Mouse (Mus musculus) myocyte (in vitro differentiated cells): Measurements from ENCODE around the gene Tgoln1. TPM values are rescaled to one million over a fixed set of nuclear protein-coding genes. Genes with fewer than 3 reads are reported as not detected.

Experiments
- H3K27me3 ChIP-seq: one replicate; pipeline ENCODE4 v1.6.1; 2011; ENCODE audit not compliant: control insufficient read depth, insufficient read depth, insufficient read length
- H3K36me3 ChIP-seq: one replicate; pipeline ENCODE4 v1.6.1; 2011; ENCODE audit not compliant: control insufficient read depth, insufficient read depth
- H3K4me2 ChIP-seq: one replicate; pipeline ENCODE4 v1.6.1; 2011; ENCODE audit warnings: low read depth, control low read depth
- H3K4me3 ChIP-seq: one replicate; pipeline ENCODE4 v1.5.1; 2011; ENCODE audit warnings: mild to moderate bottlenecking, control low read depth, moderate library complexity
- H3K79me2 ChIP-seq: one replicate; pipeline ENCODE4 v1.6.1; 2011; ENCODE audit not compliant: control insufficient read depth, insufficient read depth
- H3ac ChIP-seq: one replicate; pipeline ENCODE4 v1.6.1; 2011; ENCODE audit not compliant: control insufficient read depth, insufficient read length
- CEBPB ChIP-seq: IDR thresholded peaks from 2 replicates; pipeline ENCODE4 v1.6.1; 2011; ENCODE audit warnings: mild to moderate bottlenecking, moderate library complexity; ENCODE audit not compliant: poor library complexity, insufficient read depth, severe bottlenecking
- E2F4 ChIP-seq: IDR thresholded peaks from one replicate; pipeline ENCODE4 v1.6.1; 2011; ENCODE audit warnings: mild to moderate bottlenecking, control low read depth, moderate library complexity; ENCODE audit not compliant: insufficient read depth
- MAX ChIP-seq: IDR thresholded peaks from one replicate; pipeline ENCODE4 v1.6.1; 2011; ENCODE audit warnings: low read depth, mild to moderate bottlenecking, control low read depth
- MYOD1 ChIP-seq, 3 experiments: IDR thresholded peaks; one replicate each; pipeline ENCODE4 v1.6.1; 2011; ENCODE audit warnings: control low read depth in 2 of 3, low read depth in 2 of 3, mild to moderate bottlenecking in 2 of 3, moderate library complexity in 1 of 3; ENCODE audit not compliant: insufficient read length in 2 of 3, control insufficient read depth in 1 of 3
- MYOG ChIP-seq, 3 experiments: IDR thresholded peaks; one replicate each; pipeline ENCODE4 v1.6.1; 2011; ENCODE audit warnings: control low read depth in 2 of 3, low read depth in 2 of 3, mild to moderate bottlenecking in 2 of 3; ENCODE audit not compliant: insufficient read length in 2 of 3, control insufficient read depth in 1 of 3, insufficient read depth in 1 of 3
- POLR2A ChIP-seq: IDR thresholded peaks from one replicate; pipeline ENCODE4 v1.6.1; 2011; ENCODE audit warnings: low read depth, mild to moderate bottlenecking, control low read depth, moderate library complexity; ENCODE audit not compliant: insufficient read length
- POLR2AphosphoS2 ChIP-seq: IDR thresholded peaks from one replicate; pipeline ENCODE4 v1.6.1; 2011; ENCODE audit warnings: low read depth, control low read depth; ENCODE audit not compliant: insufficient read length
- REST ChIP-seq: IDR thresholded peaks from one replicate; pipeline ENCODE4 v1.6.1; 2011; ENCODE audit warnings: mild to moderate bottlenecking, control low read depth, moderate library complexity; ENCODE audit not compliant: insufficient read depth, insufficient read length
- SRF ChIP-seq: IDR thresholded peaks from one replicate; pipeline ENCODE4 v1.6.1; 2011; ENCODE audit warnings: low read depth; ENCODE audit not compliant: control insufficient read depth, insufficient read length
- TCF12 ChIP-seq: IDR thresholded peaks from one replicate; pipeline ENCODE4 v1.6.1; 2011; ENCODE audit warnings: mild to moderate bottlenecking, control low read depth; ENCODE audit not compliant: poor library complexity, insufficient read depth, severe bottlenecking
- TCF3 ChIP-seq: IDR thresholded peaks from one replicate; pipeline ENCODE4 v1.6.1; 2011; ENCODE audit warnings: low read depth, control low read depth; ENCODE audit not compliant: insufficient read length
- USF1 ChIP-seq: IDR thresholded peaks from one replicate; pipeline ENCODE4 v1.6.1; 2011; ENCODE audit warnings: low read depth, mild to moderate bottlenecking, control low read depth, moderate library complexity
- polyA plus RNA-seq: library from polyadenylated mRNA; unstranded; fragments of >200 nt; fragmentation: generic; extraction: Trizol; gene quantifications from one replicate; pipeline ENCODE4 v1.2.1, GENCODE M21; 2012; ENCODE audit warnings: missing spikeins

Gene Tgoln1
- polyA plus RNA-seq, 1 experiment = 16.3 TPM

DNA sequence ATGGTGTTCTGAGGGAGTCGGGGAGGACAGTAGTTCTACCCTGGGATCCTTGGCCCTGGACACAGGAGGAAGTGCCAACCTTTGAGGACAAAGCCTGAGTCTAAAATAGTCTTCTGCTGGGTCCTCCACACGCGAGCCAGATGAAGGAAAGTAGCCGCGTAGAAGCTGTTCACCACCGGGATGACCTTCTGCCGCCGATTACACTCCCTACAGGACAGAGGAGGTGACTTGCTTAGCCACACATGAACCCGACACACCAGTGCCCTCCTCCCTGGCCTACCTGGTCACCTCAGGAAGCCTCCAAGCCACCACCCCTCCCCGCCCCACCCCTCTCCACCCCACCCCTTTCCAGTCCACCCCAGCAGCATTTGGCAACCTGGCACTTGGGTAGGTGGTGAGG, 48.1 kb downstream of the Tgoln1 start:
- Histone ChIP-seq H3K79me2 (no peaks in the 10 kb centered on the region), H3ac (no peak overlapping the region), H3K4me3 (no peak overlapping the region), H3K27me3 (no peaks in the 10 kb centered on the region), H3K36me3 (no peaks in the 10 kb centered on the region), H3K4me2 (no peak overlapping the region)
- TF ChIP-seq POLR2A (no peak), TCF3 (no peak), MYOD1 (IDR thresholded peaks at IDR 0.05; ENCODE audit: control insufficient read depth in 1 of 3, insufficient read length in 2 of 3, low read depth in 2 of 3) (no peak), USF1 (no peak), E2F4 (no peak), TCF12 (no peak), REST (no peak), MAX (no peak), POLR2AphosphoS2 (no peak), SRF (no peak), MYOG (IDR thresholded peaks at IDR 0.05; ENCODE audit: control insufficient read depth in 1 of 3, insufficient read depth in 1 of 3, insufficient read length in 2 of 3, low read depth in 2 of 3) (no peak), CEBPB (no peak)

DNA sequence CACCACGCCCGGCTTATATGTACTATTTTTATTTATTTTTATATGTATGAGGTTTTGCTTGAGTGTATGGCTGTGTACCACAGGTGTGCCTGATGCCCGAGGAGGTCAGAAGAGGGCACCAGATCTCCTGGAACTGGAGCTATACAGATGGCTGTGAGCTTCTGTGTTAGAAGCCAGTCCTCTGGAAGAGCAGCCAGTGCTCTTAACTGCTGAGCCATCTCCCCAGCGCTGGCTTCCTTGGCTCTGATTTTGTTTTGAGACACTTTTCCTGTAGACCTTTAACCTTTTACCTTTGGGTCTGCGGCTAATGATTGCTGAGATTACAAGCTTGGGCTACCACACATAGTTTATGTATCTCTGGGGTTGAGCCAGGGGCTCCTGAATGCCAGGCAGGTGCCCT, 49.3 kb downstream of the Tgoln1 start:
- Histone ChIP-seq H3K79me2 (no peaks in the 10 kb centered on the region), H3K4me2 (no peak overlapping the region), H3K4me3 (no peak overlapping the region), H3ac (no peak overlapping the region), H3K36me3 (no peaks in the 10 kb centered on the region), H3K27me3 (no peaks in the 10 kb centered on the region)
- TF ChIP-seq TCF12 (no peak), CEBPB (no peak), USF1 (no peak), POLR2A (no peak), TCF3 (no peak), E2F4 (no peak), MYOG (IDR thresholded peaks at IDR 0.05; ENCODE audit: control insufficient read depth in 1 of 3, insufficient read depth in 1 of 3, insufficient read length in 2 of 3, low read depth in 2 of 3) (no peak), MAX (no peak), POLR2AphosphoS2 (no peak), MYOD1 (IDR thresholded peaks at IDR 0.05; ENCODE audit: control insufficient read depth in 1 of 3, insufficient read length in 2 of 3, low read depth in 2 of 3) (no peak), REST (no peak), SRF (no peak)

DNA sequence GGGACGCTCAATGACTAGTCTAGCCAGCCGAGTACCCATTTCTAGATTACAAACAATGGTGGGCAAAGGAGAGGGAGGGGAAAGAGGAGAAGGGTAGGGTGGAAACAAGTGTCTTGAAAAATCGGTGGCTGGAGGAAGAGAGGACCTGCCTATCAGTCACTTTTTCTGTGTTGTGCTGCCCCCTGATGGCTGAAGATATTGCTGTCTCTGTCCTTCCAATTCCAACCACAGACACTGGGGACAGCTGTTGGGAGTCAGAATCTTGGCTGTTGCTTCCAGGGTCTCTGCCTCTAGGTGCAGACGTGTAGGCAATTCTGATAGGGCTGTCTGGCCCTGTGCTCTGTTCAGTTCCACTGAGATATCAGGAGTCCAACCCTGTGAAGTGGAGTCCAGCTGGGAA, 50.8 kb downstream of the Tgoln1 start:
- Histone ChIP-seq H3K4me2 (no peak overlapping the region), H3ac (no peak overlapping the region), H3K4me3 (no peak overlapping the region), H3K36me3 (no peaks in the 10 kb centered on the region), H3K79me2 (no peaks in the 10 kb centered on the region), H3K27me3 (no peaks in the 10 kb centered on the region)
- TF ChIP-seq MYOD1 (IDR thresholded peaks at IDR 0.05; ENCODE audit: control insufficient read depth in 1 of 3, insufficient read length in 2 of 3, low read depth in 2 of 3) = peak in 2 of 3 experiments; percentile 48 to 59
- no peak for TF ChIP-seq REST
- TF ChIP-seq POLR2AphosphoS2 = peak; percentile 58
- no peak for TF ChIP-seq TCF12
- TF ChIP-seq MYOG (IDR thresholded peaks at IDR 0.05; ENCODE audit: control insufficient read depth in 1 of 3, insufficient read depth in 1 of 3, insufficient read length in 2 of 3, low read depth in 2 of 3) = peak in 2 of 3 experiments; percentile 39 to 62
- no peak for TF ChIP-seq CEBPB
- no peak for TF ChIP-seq MAX
- no peak for TF ChIP-seq E2F4
- TF ChIP-seq USF1 = no peak
- TF ChIP-seq SRF = no peak
- no peak for TF ChIP-seq POLR2A
- TF ChIP-seq TCF3 = no peak

DNA sequence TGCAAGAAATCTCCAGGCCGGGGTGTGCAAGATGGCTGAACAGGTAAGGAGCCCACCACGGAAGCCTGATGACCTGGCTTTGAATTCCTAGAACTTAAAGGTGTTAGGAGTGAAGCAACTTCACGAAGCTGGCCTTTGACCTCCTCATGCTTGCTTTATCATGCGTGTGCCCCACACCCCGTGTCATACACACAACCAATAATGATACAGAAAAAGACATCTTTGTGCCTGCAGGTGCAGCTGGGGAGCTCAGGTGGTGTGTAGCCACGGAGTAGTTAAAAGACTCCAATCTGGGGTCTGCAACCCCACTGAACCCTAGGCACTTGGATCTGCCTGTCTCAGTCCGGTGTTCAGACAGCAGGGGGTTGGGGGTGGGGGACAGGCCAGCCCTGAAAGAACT, 51.3 kb downstream of the Tgoln1 start:
- Histone ChIP-seq H3K4me3 (no peak overlapping the region), H3ac (no peak overlapping the region), H3K79me2 (no peaks in the 10 kb centered on the region), H3K27me3 (no peaks in the 10 kb centered on the region), H3K4me2 (no peak overlapping the region), H3K36me3 (no peaks in the 10 kb centered on the region)
- TF ChIP-seq CEBPB = no peak
- TF ChIP-seq POLR2A = no peak
- no peak for TF ChIP-seq POLR2AphosphoS2
- no peak for TF ChIP-seq TCF12
- no peak for TF ChIP-seq TCF3
- no peak for TF ChIP-seq E2F4
- no peak for TF ChIP-seq MYOD1 (IDR thresholded peaks at IDR 0.05; ENCODE audit: control insufficient read depth in 1 of 3, insufficient read length in 2 of 3, low read depth in 2 of 3)
- TF ChIP-seq SRF = no peak
- no peak for TF ChIP-seq MYOG (IDR thresholded peaks at IDR 0.05; ENCODE audit: control insufficient read depth in 1 of 3, insufficient read depth in 1 of 3, insufficient read length in 2 of 3, low read depth in 2 of 3)
- TF ChIP-seq MAX = no peak
- no peak for TF ChIP-seq REST
- no peak for TF ChIP-seq USF1
